Mouse (Mus musculus): ENCODE measurements around the gene Apobec2.
A peak's percentile ranks its signal among the peaks of the same experiment; 100 is the strongest.

Gene Apobec2

DNA sequence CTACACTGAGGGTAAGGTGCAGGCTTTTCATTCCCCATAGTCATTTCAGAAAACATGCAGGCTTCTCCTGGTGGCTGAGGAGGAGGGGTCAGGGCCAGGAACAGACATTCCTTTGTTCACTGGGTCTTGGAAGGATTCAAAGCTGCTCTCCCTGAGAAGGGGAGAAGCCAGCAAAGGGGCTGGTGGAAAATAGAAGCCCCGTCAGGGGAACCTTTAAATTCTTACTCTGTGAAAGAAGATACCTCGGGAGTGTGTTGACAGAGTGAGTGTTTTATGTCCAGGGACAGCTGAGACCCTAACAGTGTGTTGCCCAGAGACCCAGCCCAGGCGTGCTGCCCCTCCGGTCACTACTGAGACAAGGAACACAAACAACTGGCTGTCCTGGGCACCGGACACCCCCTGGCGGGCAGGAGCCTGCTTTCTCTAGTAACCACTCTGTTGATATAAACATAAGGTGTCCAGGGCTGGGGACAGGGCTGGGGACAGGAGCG lies 4.7 kb upstream of the Apobec2 start:
- DNase-seq (ENCODE audit: low spot score in 2 of 2) = no peak

DNA sequence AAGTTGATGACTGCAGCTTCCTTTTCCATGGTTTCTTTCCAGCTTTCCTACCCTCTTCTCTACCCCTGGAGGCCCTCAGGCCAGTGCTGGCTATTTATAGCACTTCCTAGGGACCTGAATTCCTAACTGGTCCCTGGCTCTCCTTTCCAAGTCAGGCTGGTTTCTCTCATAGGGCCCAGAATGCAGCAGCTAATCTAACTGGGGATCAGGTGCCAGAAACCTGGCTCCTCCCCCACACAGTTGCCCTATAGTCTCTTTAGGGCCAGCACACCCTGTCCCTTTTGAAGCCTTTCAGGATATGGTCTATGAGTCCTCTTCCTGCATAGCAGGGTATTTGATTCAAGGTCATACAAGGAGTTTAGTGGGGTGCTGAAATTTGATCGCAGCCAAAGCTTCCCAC lies 3.8 kb upstream of the Apobec2 start:
- no peak for DNase-seq (ENCODE audit: low spot score in 2 of 2)

DNA sequence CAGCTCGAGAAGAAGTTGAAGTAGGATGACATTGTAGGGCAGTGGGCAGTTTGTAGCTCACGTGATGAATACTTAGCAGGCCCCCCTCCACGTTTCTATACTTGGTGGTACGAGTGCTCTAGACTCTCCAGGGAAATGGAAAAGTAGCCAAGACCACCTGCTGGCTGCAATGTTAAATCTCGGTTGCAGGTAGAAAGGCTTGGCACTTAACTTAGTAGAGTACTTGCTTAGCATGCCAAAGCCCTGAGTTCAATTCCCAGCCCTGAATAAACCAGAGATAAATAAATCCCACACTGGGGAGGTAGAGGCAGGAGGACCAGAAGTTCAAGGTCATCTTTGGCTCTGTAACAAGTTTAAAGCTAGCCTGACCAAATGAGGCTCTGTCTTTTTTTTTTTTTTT lies 1.7 kb upstream of the Apobec2 start:
- DNase-seq (ENCODE audit: low spot score in 2 of 2) = no peak

DNA sequence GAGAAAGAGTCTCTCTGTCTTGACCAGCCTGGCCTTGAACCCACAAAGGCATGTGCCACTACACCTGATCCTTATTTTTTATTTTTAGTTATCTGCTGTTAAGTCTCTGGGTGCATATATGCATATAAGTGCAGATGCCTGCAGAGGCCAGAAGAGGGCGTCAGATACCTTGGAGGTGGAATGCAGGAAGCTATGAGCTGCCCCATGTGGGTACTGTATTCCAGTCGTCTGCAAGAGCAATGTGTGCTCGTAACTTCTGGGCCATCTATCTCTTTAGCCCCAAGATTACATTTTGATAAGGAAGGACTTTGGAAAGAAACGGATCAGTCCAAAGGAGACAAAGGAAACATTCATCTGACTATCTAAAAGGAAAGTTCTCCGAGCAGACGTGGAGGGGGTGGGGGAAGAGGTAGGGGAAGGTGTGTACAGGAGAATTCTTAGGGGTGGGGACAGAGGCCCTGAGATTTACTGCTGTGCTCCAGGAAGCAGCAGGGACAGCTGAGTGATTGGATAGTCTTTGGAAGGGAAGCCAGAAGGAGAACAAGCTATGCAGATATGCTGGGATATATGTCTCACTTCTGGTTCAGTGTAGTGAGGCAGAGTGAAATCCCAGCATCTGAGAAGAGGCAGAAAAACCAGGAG lies 1.1 kb upstream of the Apobec2 start:
- no peak for DNase-seq (ENCODE audit: low spot score in 2 of 2)

DNA sequence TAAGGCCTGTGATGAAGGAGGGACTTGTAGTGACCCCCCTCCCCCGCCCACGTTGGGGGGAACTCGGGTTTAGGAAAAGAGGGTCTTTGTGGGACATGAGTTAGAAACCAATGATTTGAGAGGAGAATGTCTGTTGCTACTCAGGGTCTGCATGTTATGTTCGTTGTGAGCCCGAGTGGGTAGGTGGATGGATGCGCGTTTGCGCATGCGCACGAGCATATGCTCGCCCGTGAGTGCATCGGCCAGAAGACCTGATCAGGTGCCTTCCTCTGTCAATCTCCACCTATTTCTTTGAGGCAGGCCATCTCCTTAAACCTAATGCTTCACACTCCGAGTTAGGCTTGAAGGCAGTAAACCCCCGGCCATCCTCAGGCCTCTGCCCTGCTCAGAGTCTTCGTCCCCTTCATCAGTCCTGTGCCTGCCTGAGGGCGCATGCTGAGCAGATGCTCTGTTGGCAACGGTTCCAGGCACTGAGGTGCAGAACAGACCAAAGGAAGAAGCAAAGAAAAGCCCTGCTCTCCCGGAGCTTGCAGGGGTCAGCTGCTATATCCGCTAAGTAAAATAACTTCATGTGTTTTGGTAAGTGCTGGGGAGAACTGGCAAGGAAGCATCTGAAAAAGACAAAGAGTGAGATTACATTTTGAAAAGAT lies 401 bp upstream of the Apobec2 start:
- no peak for DNase-seq (ENCODE audit: low spot score in 2 of 2)

DNA sequence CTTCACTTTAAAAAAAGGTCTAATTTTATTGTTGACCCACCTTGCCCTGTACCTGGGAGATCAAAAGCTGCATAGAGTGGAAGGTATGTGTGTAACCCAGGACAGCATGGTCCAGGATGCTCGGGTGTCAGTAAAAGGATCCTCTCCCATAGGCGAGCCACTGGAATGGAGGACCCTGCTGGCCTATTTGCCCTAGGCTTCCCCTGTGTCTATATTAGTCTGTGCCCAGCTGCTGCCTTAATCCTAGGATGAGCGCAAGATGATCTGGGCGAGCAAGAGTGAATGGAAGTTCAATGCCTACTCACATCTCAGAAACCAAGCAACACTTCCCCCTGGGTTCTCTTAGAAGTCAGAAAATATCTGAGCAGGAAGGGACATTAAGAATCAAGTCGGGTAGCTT lies 1.7 kb downstream of the Apobec2 start:
- DNase-seq (ENCODE audit: low spot score in 2 of 2) = no peak

DNA sequence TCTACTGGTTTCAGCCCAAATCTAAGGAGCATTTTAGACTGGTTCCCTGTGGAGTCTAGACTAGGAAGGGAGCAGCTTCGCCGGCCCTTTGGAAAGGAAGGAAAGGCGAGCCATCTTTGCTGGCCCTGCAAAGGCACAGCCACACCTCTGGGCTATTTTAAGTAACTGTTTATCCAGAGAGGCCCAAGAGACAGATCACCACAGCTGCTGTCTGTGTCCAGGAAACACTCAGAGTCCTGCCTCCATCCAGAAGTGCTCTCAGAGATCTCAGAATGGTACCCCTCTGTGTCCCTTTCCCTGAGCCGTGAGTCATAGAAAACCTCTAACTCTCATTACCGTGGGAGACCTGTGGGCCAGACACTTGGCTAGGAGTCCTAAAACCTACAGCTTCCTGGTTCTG lies 2.3 kb downstream of the Apobec2 start:
- DNase-seq (ENCODE audit: low spot score in 2 of 2) = no peak

DNA sequence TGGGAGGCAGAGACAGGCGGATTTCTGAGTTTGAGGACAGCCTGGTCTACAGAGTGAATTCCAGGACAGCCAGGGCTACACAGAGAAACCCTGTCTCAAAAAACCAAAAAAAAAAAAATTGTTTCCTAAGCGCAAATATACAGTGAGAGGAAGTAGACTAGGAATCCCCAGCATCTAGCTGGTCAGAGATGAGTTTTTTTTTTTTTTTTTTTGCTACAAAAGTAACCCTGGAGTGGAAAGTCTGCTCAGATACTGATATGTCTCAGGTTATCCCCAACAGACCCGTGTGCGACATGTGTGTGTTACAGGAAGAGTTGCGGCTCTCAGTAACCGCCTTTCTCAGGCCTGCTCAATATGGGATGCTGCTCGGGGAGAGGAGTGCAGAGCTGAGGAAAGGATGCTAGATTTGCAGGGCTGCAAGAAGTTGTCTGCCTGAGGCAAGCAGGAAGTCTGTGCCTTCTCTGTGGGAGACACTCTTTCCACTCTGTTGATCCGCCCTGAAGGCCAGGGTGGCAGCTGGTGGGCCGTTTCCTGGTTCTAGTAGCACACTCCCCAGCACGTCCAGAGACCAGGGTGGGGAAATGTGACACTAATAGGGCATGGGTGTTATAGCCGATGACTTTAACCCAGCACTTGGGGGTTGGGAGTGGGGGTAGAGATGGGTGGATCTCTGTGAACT lies 4.7 kb downstream of the Apobec2 start:
- peak in 1 of 2 experiments; percentile 37 for DNase-seq (ENCODE audit: low spot score in 2 of 2)

DNA sequence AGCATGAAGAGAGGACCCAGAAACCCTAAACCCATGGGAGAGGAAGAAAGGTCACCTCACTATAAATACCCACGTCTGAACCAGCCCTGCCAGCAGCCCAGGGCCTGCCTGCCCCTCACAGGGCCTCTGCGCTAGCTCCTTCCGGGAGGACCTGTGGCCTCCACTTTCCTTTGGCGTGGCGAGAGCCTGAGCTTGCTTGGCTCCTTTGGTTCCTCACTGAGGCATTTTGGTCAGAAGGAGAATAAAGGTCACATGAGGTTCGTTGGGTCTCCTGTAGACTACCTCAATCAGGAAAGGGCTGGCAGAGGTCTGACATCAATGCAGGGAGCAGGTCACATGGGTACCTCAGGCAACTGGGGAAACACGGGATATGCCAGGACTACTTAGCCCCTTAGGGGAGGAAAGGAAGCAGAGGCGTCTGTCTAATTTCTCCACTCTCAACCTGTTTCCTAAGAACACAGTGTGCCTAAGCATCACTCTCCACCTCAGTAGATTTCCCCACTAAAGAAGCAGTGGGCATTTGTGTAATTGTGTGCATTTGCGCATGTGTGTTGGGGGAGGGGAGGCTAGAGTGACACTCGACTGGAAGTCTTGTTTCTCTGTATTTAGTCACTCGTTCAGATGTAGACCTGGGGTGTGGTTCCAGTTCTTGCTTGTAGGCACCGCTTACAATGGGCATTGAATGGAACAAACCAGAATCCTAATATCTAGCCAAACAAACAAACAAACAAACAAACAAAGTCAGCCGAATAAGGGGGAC lies 5.6 kb downstream of the Apobec2 start:
- DNase-seq (ENCODE audit: low spot score in 2 of 2) = peak in 1 of 2 experiments; percentile 16

DNA sequence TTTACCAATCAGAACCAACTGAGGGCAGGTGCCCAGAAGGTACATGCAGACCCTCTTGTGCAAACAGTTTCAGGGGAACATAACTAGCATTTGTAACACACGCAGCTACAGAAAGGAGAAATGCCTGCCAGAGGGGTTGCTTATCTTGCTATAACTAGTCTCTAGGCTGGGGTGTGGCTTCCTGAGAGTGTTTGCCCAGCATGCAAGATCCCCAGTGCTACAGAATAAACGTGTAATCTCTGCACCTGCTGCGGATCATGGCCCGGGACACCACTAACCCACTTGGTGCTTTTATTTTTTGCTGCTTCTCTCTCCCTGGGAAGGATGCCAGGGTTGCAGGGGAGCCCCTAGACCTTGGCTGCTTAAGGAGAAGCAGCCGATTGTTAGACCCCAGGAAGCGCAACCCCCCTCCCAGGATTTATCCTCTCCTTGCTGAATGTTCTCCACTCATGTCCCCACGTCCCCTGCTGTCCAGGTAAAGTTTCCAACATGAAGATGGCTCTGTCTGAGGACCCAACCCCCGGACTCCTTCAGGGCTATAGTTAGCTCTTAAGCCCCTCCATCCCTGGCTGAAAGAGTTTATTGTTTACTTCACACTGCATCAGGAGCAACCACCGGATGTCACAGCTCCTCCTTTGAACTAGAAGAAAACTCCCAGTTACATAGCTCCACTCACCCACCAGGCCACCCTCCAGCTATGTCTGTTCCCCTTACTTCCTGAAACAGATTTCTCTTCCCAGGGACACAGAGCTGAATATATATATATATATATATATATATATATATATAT lies 6.7 kb downstream of the Apobec2 start:
- peak in 1 of 2 experiments; percentile 47 for DNase-seq (ENCODE audit: low spot score in 2 of 2)

DNA sequence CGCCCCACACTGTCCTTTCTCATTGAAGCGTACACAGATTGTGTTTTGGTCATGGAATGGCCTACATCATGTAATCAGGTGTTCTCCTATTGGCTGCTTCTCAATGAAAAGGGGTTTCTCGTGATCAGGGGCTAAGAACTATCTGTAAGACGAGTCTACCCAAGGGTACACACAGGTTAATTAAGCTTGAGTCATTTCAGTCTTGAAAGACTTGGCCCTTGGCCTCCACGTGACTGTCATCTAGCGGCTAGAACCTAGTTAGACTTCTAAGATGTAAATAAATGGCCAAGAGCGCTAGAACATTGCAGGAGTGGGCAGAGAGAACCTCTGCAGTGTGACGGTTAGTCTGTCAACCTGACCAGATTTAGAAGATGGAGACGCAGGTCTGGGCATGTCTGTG lies 8.5 kb downstream of the Apobec2 start:
- DNase-seq (ENCODE audit: low spot score in 2 of 2) = no peak

DNA sequence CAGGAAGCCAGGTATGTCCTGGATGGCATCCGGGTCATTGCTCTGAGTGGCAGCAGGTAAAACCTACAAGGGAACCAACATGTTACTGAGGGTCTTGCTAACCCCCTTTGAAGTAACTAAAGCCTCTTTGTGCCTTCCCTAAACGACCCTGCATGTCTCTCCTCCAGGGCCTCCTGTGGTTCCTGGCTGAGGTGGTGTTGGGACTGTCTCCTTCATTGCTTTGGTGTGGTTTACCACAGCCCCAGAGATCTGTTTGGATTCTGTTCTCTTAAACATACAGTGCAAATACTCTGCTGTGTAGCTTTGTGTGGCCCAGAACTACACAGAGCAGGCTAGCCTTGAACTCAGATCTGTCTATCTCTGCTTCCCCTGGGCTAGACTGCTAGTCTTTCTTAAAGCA lies 13.2 kb downstream of the Apobec2 start:
- DNase-seq (ENCODE audit: low spot score in 2 of 2) = no peak

DNA sequence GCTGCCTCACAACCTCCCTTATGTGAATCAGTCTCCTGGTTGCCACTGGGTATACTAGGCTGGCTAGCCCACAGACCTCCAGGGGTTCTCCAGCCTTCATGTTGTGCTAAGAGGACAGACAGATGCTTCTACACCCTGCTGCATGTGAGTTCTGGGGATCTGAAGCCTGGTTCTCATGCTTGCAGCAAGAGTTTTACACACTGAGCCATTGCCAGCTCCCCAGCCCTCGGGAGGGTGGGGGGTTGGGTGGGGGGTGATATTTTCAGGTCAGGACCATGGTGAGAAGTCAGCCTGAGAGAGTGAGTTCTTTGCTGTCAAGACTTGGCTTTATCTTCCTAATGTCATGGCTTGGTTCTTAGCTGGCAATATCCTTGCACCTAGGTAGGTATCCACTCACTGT lies 13.9 kb downstream of the Apobec2 start:
- no peak for DNase-seq (ENCODE audit: low spot score in 2 of 2)

DNA sequence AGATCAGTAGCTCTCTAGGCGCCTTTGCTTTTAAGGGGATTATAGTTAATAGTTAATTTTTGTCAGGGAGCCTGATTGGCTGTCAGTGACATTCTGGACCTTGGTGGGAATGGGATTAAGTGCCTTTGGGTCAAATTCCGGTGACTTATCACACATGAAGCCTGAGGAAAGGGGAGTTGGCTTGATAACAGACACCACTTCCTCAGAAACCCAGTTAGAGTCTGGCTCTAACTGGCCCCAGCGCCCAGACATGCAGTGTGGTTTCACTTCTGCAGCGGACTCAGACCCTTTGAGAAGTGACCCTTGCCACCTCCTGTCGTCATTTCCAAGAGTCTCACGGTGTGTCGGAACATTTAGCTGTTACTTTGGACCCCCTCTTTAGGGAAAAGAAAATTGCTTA lies 14.6 kb downstream of the Apobec2 start:
- no peak for DNase-seq (ENCODE audit: low spot score in 2 of 2)

DNA sequence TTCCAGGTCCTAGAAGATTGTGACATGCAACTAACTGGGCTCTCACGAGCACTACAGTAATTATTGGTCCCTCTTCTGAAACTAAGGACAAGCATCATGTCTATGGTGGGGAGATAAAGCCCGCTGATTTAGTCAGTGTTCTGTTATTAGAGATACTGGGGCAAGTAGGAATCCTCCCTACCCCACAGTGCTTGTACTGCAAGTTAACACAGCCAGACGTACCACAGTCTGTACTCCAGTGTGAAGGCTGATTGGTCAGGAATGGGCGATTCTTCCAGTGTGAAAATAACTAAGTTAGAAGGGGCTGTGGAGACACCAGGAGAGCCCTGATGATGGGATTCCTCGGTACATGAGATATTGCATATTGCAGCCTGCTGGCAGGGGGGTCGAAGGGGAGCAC lies 15.2 kb downstream of the Apobec2 start:
- no peak for DNase-seq (ENCODE audit: low spot score in 2 of 2)

DNA sequence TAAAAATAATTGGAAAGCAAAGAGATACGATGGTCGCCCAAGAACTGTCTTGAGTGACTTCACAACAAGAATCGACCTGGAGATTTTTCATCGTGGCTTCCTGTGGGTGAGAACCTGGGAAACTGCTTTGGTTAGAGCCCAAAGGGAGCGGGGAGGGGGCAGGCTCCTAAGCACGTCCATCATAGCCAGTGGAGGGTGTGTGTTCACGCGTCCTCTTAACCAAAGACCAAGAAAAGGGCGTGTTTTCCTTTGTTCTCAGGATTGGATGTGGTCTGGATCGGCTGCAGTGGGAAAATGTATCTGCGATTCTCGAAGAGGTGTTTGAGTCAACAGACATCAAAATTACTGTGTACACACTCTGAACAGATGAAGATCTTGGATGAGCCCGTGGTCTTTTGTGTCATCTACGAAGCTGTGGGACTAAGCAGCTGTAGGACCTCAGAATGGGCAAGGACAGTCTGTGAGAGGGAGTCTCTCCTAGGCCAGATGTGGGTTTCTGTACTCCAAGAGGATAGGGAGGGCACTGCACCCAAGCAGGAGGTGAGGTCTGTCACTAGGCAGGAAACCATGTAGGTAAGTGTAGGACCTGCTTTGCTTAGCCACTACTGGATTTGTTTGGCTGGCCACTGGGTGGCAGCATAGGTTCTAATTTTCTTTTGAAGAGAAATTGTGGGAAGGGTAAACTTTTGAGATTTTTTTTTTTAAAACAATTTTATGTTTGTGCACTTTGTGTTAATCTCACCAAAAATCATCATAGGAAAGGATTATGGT lies 16.1 kb downstream of the Apobec2 start:
- DNase-seq (ENCODE audit: low spot score in 2 of 2) = peak; percentile 68 to 79

DNA sequence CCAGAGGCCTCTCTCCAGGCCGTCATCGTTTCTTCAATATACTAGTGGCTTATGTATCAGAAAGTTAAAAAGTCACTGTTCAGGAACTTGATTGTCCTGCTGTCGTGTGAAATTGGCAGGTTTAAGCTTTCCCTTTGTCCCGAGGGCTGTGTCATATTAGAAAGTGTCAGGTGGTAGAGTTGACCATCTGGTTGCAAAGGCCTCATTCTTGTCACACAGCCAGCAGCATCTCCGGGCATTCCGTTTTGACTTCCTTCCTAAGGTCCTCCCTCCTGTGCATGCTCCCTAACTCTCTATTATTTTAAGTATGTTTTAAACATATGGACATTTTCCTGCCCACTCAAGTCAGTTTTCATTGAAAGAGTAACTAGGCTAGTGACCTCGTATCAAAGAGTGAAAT lies 16.7 kb downstream of the Apobec2 start:
- no peak for DNase-seq (ENCODE audit: low spot score in 2 of 2)

DNA sequence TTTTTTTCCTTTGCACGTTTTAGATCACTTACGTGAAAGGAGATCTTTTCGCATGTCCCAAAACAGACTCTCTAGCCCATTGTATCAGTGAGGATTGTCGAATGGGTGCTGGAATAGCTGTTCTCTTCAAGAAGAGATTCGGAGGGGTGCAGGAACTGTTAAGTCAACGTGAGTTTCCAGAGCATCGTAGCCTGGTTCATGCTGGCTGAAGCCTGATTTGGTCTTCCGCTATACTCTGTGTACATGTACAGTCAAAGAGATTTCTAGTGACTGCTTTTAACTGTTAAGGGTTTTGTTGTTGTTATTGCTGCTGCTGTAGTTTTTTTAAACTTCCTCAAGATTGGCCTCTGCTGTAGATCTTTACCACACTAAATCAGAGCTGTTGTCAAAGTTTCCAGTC lies 21.5 kb downstream of the Apobec2 start:
- no peak for DNase-seq (ENCODE audit: low spot score in 2 of 2)

DNA sequence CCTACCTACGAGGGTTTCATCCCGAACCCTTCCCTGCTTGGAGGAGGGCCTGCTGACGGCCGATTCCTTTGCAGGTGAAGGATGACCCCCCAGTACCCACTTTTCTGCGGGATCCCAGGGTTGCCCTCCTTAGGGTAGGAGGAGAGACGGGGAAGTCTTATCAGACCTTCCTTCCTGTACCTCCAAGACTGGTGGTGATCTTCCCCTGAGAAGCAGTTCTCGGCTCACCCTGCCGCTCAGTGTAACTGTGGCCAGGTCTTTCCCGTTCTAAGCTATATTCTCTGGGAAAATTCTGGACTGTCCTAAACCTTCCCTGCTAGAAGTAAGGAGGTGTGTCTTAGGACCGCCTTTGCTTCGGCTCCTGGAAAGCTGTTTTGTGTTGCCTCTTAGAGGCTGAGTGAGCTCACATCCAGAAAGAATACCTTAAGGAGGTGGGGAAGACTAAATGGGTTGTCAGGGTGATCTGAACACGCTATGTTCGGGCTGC lies 22.4 kb downstream of the Apobec2 start:
- DNase-seq (ENCODE audit: low spot score in 2 of 2) = no peak

Data from thymus, postnatal 10 days (tissue).